Mouse (Mus musculus) ES-E14 (cell line): ENCODE data around the gene Tnfrsf13b. TPM values are rescaled to one million over a fixed set of nuclear protein-coding genes. Genes with fewer than 3 reads are reported as not detected.

Experiments used
- DNase-seq: peaks from one replicate; pipeline ENCODE4 v3.0.0-alpha.2; 2013; ENCODE audit warnings: low read depth, low spot score
- H3K27ac ChIP-seq: 2 replicates; pipeline ENCODE4 v1.5.1; 2012; ENCODE audit warnings: low read depth, mild to moderate bottlenecking, low read length, moderate library complexity, mixed read lengths; ENCODE audit not compliant: poor library complexity, insufficient read depth, severe bottlenecking
- H3K36me3 ChIP-seq: 2 replicates; pipeline ENCODE4 v1.6.1; 2012; ENCODE audit warnings: mild to moderate bottlenecking, low read length, moderate library complexity, mixed read lengths; ENCODE audit not compliant: control insufficient read depth, poor library complexity, insufficient read depth, severe bottlenecking
- H3K4me1 ChIP-seq, 2 experiments: fragments of 150-350 bp in 1 of 2; sonication (generic) in 1 of 2; 2 replicates each; pipeline ENCODE4 v1.6.1; 2012; ENCODE audit warnings: low read length in 2 of 2, mild to moderate bottlenecking in 1 of 2, mixed read lengths in 1 of 2; ENCODE audit not compliant: control insufficient read depth in 2 of 2, insufficient read depth in 2 of 2, poor library complexity in 1 of 2
- H3K4me3 ChIP-seq, 2 experiments: fragments of 150-350 bp in 1 of 2; sonication (generic) in 1 of 2; 2 replicates each; pipeline ENCODE4 v1.5.1; 2012; ENCODE audit warnings: low read length in 2 of 2, low read depth in 1 of 2, mild to moderate bottlenecking in 1 of 2, mixed read lengths in 1 of 2; ENCODE audit not compliant: insufficient read depth in 1 of 2, poor library complexity in 1 of 2, severe bottlenecking in 1 of 2
- H3K9ac ChIP-seq: 2 replicates; pipeline ENCODE4 v1.6.1; 2012; ENCODE audit warnings: low read depth, mild to moderate bottlenecking, low read length, mixed read lengths; ENCODE audit not compliant: poor library complexity, insufficient read depth, severe bottlenecking
- H3K9me3 ChIP-seq: fragments of 150-350 bp; sonication (generic); 2 replicates; pipeline ENCODE4 v1.6.1; 2012; ENCODE audit warnings: low read depth, mild to moderate bottlenecking, low read length; ENCODE audit not compliant: control insufficient read depth, insufficient read depth
- CHD2 ChIP-seq: IDR thresholded peaks from 2 replicates; pipeline ENCODE4 v1.6.1; 2014; ENCODE audit warnings: mild to moderate bottlenecking, low read depth, low read length, inconsistent platforms
- HCFC1 ChIP-seq: IDR thresholded peaks from 2 replicates; pipeline ENCODE4 v1.6.1; 2012; ENCODE audit warnings: low read length, inconsistent platforms, borderline replicate concordance; ENCODE audit not compliant: insufficient read depth
- MAFK ChIP-seq: IDR thresholded peaks from 2 replicates; pipeline ENCODE4 v1.6.1; 2014; ENCODE audit warnings: mild to moderate bottlenecking, low read depth, low read length, inconsistent platforms; ENCODE audit not compliant: insufficient read depth
- ZC3H11A ChIP-seq: IDR thresholded peaks from 2 replicates; pipeline ENCODE4 v1.6.1; 2012; ENCODE audit warnings: low read depth, mild to moderate bottlenecking, inconsistent platforms, low read length, borderline replicate concordance
- ZNF384 ChIP-seq: IDR thresholded peaks from 2 replicates; pipeline ENCODE4 v1.6.1; 2012; ENCODE audit warnings: low read depth, low read length, inconsistent platforms
- in situ Hi-C, 2 experiments: fragments of 600-800 bp; cut with MboI; formaldehyde crosslinking; loops; one replicate each; pipeline ENCODE4 v1.15.1; 2025; ENCODE audit warnings: low sequenced_read_pairs in 2 of 2, inconsistent platforms in 1 of 2; ENCODE audit not compliant: unreplicated experiment in 2 of 2
- total RNA-seq: library from RNA; depleted of rRNA; stranded (reverse); fragments of 300-350 nt; gene quantifications from 2 replicates; pipeline ENCODE4 v1.2.3, GENCODE M21; 2012

Gene Tnfrsf13b
- total RNA-seq, 1 experiment = 2.3 TPM

- no peak for DNase-seq
- Histone ChIP-seq H3K4me1 (peaks cover 0 to 5% of the 10 kb centered on the region in 2 experiments; a peak in 1 of 4 replicates), H3K9ac (no peak overlapping the region), H3K36me3 (no peaks in the 10 kb centered on the region), H3K4me3 (no peak overlapping the region), H3K27ac (no peak overlapping the region), H3K9me3 (no peaks in the 10 kb centered on the region)
- TF ChIP-seq ZC3H11A (no peak), HCFC1 (no peak), MAFK (no peak), CHD2 (no peak), ZNF384 (no peak)
- in situ Hi-C loops = no loop called here
Observed at GRCm38 (mm10) chr11:61112323-61112995, 14.1 kb upstream of the Tnfrsf13b start.

- Histone ChIP-seq H3K36me3 (no peaks in the 10 kb centered on the region), H3K9ac (no peak overlapping the region), H3K9me3 (no peaks in the 10 kb centered on the region), H3K4me3 (no peak overlapping the region), H3K4me1 (peaks cover 0 to 3% of the 10 kb centered on the region in 2 experiments; a peak in 1 of 4 replicates), H3K27ac (no peak overlapping the region)
- TF ChIP-seq ZC3H11A (no peak), ZNF384 (no peak), HCFC1 (no peak), CHD2 (no peak), MAFK (no peak)
- no peak for DNase-seq
- in situ Hi-C loops = no loop called here
Observed at GRCm38 (mm10) chr11:61116226-61116625, 10.3 kb upstream of the Tnfrsf13b start.

- Histone ChIP-seq H3K36me3 (no peaks in the 10 kb centered on the region), H3K27ac (no peak overlapping the region), H3K4me1 (peaks cover 0 to 3% of the 10 kb centered on the region in 2 experiments; a peak in 1 of 4 replicates), H3K4me3 (no peak overlapping the region), H3K9me3 (no peaks in the 10 kb centered on the region), H3K9ac (no peak overlapping the region)
- no peak for DNase-seq
- TF ChIP-seq HCFC1 = no peak
- TF ChIP-seq CHD2 = no peak
- no peak for TF ChIP-seq ZNF384
- TF ChIP-seq MAFK = no peak
- TF ChIP-seq ZC3H11A = no peak
- in situ Hi-C loops = no loop called here
Observed at GRCm38 (mm10) chr11:61119996-61120583, 6.5 kb upstream of the Tnfrsf13b start.

- H3K9ac ChIP-seq = no peak overlapping the region
- no peaks in the 10 kb centered on the region for H3K4me1 ChIP-seq
- H3K27ac ChIP-seq = no peak overlapping the region
- no peak for TF ChIP-seq MAFK
- TF ChIP-seq ZC3H11A = no peak
- no peak for TF ChIP-seq ZNF384
- TF ChIP-seq HCFC1 = no peak
- TF ChIP-seq CHD2 = no peak
- no peaks in the 10 kb centered on the region for H3K9me3 ChIP-seq
- in situ Hi-C loops = no loop called here
- no peaks in the 10 kb centered on the region for H3K36me3 ChIP-seq
- no peak overlapping the region for H3K4me3 ChIP-seq
- DNase-seq = no peak
Observed at GRCm38 (mm10) chr11:61122283-61122768, 4.2 kb upstream of the Tnfrsf13b start.
